Mouse (Mus musculus) neural tube, embryonic 14.5 days (tissue): ENCODE measurements at regions not wholly inside any gene's neighbourhood (a gene's known extent, or its start where the extent isn't known, plus 50 kb on each side); places are given as distances from the start of the nearest gene placed in this dataset.

Experiments used
- ATAC-seq: fragments of 200-750 bp; cut with Nextera tagmentation; 2 replicates; pipeline ENCODE4 v1.8.0; 2017; ENCODE audit warnings: low read depth, mild to moderate bottlenecking, moderate TSS enrichment, moderate library complexity
- H3K27ac ChIP-seq: fragments of 300-500 bp; sonication (generic); 2 replicates; pipeline ENCODE4 v1.5.1; 2014; ENCODE audit warnings: low read depth, mild to moderate bottlenecking, control low read depth, low read length, moderate library complexity, mixed read lengths
- H3K27me3 ChIP-seq: fragments of 300-500 bp; sonication (generic); 2 replicates; pipeline ENCODE4 v1.6.1; 2014; ENCODE audit warnings: low read length; ENCODE audit not compliant: control insufficient read depth, insufficient read depth
- H3K36me3 ChIP-seq: fragments of 300-500 bp; sonication (generic); 2 replicates; pipeline ENCODE4 v1.6.1; 2014; ENCODE audit warnings: low read length, mixed read lengths; ENCODE audit not compliant: control insufficient read depth, insufficient read depth
- H3K4me1 ChIP-seq: fragments of 300-500 bp; sonication (generic); 2 replicates; pipeline ENCODE4 v1.6.1; 2014; ENCODE audit warnings: low read length; ENCODE audit not compliant: control insufficient read depth, insufficient read depth
- H3K4me2 ChIP-seq: fragments of 300-500 bp; sonication (generic); 2 replicates; pipeline ENCODE4 v1.6.1; 2014; ENCODE audit warnings: mild to moderate bottlenecking, low read depth, low read length, control low read depth
- H3K4me3 ChIP-seq: fragments of 300-500 bp; sonication (generic); 2 replicates; pipeline ENCODE4 v1.5.1; 2014; ENCODE audit warnings: low read depth, low read length, control low read depth, mixed read lengths
- H3K9ac ChIP-seq: fragments of 300-500 bp; sonication (generic); replicated peaks from 2 replicates; pipeline ENCODE4 v1.6.1; 2014; ENCODE audit warnings: low read depth, mild to moderate bottlenecking, control low read depth, low read length, mixed read lengths
- H3K9me3 ChIP-seq: fragments of 300-500 bp; sonication (generic); 2 replicates; pipeline ENCODE4 v1.6.1; 2016; ENCODE audit warnings: low read length; ENCODE audit not compliant: control insufficient read depth
- WGBS: fragments of 180-500 bp; shearing (Covaris S2); extraction: QIAGEN DNeasy Blood & Tissue Kit; methylation state at CpG from one replicate; pipeline ENCODE4 v1.1.7; 2014; 5-methylcytosine and 5-hydroxymethylcytosine counted together

GRCm38 (mm10) chr5:69877100-69877499 is 285.0 kb upstream of the Gnpda2 start:
- no peaks in the 10 kb centered on the region for H3K4me1 ChIP-seq
- no peaks in the 10 kb centered on the region for H3K9me3 ChIP-seq
- no peak overlapping the region for H3K4me2 ChIP-seq
- no peak overlapping the region for H3K9ac ChIP-seq
- ATAC-seq = peak; percentile 44; the same call in 1 of the 2 replicates
- no peaks in the 10 kb centered on the region for H3K27me3 ChIP-seq
- WGBS = 53% methylated on average over 4 of the region's 4 CpGs
- H3K36me3 ChIP-seq = no peaks in the 10 kb centered on the region
- no peak overlapping the region for H3K4me3 ChIP-seq
- no peak overlapping the region for H3K27ac ChIP-seq

GRCm38 (mm10) chr5:69863027-69863426 is 270.9 kb upstream of the Gnpda2 start:
- no peak overlapping the region for H3K4me3 ChIP-seq
- WGBS = 79% methylated on average over 3 of the region's 3 CpGs
- H3K9ac ChIP-seq = no peak overlapping the region
- no peaks in the 10 kb centered on the region for H3K36me3 ChIP-seq
- H3K9me3 ChIP-seq = no peaks in the 10 kb centered on the region
- no peak for ATAC-seq
- no peaks in the 10 kb centered on the region for H3K27me3 ChIP-seq
- no peaks in the 10 kb centered on the region for H3K4me1 ChIP-seq
- no peak overlapping the region for H3K27ac ChIP-seq
- H3K4me2 ChIP-seq = no peak overlapping the region

- H3K4me2 ChIP-seq = no peak overlapping the region
- no peaks in the 10 kb centered on the region for H3K27me3 ChIP-seq
- no peaks in the 10 kb centered on the region for H3K9me3 ChIP-seq
- H3K9ac ChIP-seq = no peak overlapping the region
- H3K27ac ChIP-seq = no peak overlapping the region
- H3K4me1 ChIP-seq = no peaks in the 10 kb centered on the region
- no peak for ATAC-seq
- 65% methylated on average over 1 of the region's 1 CpGs for WGBS
- H3K4me3 ChIP-seq = no peak overlapping the region
- H3K36me3 ChIP-seq = no peaks in the 10 kb centered on the region
These were observed 252.7 kb upstream of the Gnpda2 start for GRCm38 (mm10) chr5:69844809-69845208.

GRCm38 (mm10) chr5:69837947-69838710 is 246.0 kb upstream of the Gnpda2 start:
- no peak overlapping the region for H3K9ac ChIP-seq
- no peak overlapping the region for H3K27ac ChIP-seq
- H3K27me3 ChIP-seq = no peaks in the 10 kb centered on the region
- ATAC-seq = no peak
- H3K4me2 ChIP-seq = no peak overlapping the region
- no peaks in the 10 kb centered on the region for H3K4me1 ChIP-seq
- H3K9me3 ChIP-seq = no peaks in the 10 kb centered on the region
- no peak overlapping the region for H3K4me3 ChIP-seq
- 66% methylated on average over 7 of the region's 7 CpGs for WGBS
- H3K36me3 ChIP-seq = no peaks in the 10 kb centered on the region

GRCm38 (mm10) chr5:69836356-69836755 is 244.2 kb upstream of the Gnpda2 start:
- Histone ChIP-seq H3K4me3 (no peak overlapping the region), H3K4me1 (no peaks in the 10 kb centered on the region), H3K4me2 (no peak overlapping the region), H3K27me3 (no peaks in the 10 kb centered on the region), H3K27ac (no peak overlapping the region), H3K9me3 (no peaks in the 10 kb centered on the region), H3K36me3 (no peaks in the 10 kb centered on the region), H3K9ac (no peak overlapping the region)
- ATAC-seq = no peak
- WGBS = 78% methylated on average over 8 of the region's 8 CpGs

GRCm38 (mm10) chr5:69835162-69835561 is 243.0 kb upstream of the Gnpda2 start:
- Histone ChIP-seq H3K4me3 (no peak overlapping the region), H3K4me2 (no peak overlapping the region), H3K4me1 (no peaks in the 10 kb centered on the region), H3K9ac (no peak overlapping the region), H3K9me3 (no peaks in the 10 kb centered on the region), H3K27ac (no peak overlapping the region), H3K36me3 (no peaks in the 10 kb centered on the region), H3K27me3 (no peaks in the 10 kb centered on the region)
- WGBS = 76% methylated on average over 8 of the region's 8 CpGs
- ATAC-seq = no peak

- Histone ChIP-seq H3K4me1 (0 out of 2 replicates have a peak, but pooled peaks cover 2% of the 10 kb centered on the region), H3K4me3 (no peak overlapping the region), H3K27ac (no peak overlapping the region), H3K9me3 (no peaks in the 10 kb centered on the region), H3K27me3 (no peaks in the 10 kb centered on the region), H3K9ac (no peak overlapping the region), H3K4me2 (no peak overlapping the region), H3K36me3 (no peaks in the 10 kb centered on the region)
- no peak for ATAC-seq
- WGBS = 52% methylated on average over 4 of the region's 4 CpGs
These were observed 225.6 kb upstream of the Gnpda2 start for GRCm38 (mm10) chr5:69817778-69818177.

- peak; percentile 46; the same call in 1 of the 2 replicates for ATAC-seq
- H3K4me2 ChIP-seq = no peak overlapping the region
These were observed 224.9 kb upstream of the Gnpda2 start for GRCm38 (mm10) chr5:69817035-69817434.

GRCm38 (mm10) chr5:69815356-69815755 is 223.2 kb upstream of the Gnpda2 start:
- H3K9me3 ChIP-seq = no peaks in the 10 kb centered on the region
- H3K4me3 ChIP-seq = no peak overlapping the region
- 0 out of 2 replicates have a peak, but pooled peaks cover 2% of the 10 kb centered on the region for H3K4me1 ChIP-seq
- H3K27ac ChIP-seq = no peak overlapping the region
- 21% methylated on average over 1 of the region's 1 CpGs for WGBS
- H3K9ac ChIP-seq = no peak overlapping the region
- H3K27me3 ChIP-seq = no peaks in the 10 kb centered on the region
- H3K36me3 ChIP-seq = no peaks in the 10 kb centered on the region
- no peak for ATAC-seq
- H3K4me2 ChIP-seq = no peak overlapping the region

More at GRCm38 (mm10) chr5:69817035-69817434, 224.9 kb upstream of the Gnpda2 start:
- H3K27me3 ChIP-seq = no peaks in the 10 kb centered on the region
- no peaks in the 10 kb centered on the region for H3K9me3 ChIP-seq
- no peak overlapping the region for H3K4me3 ChIP-seq
- H3K4me1 ChIP-seq = 0 out of 2 replicates have a peak, but pooled peaks cover 2% of the 10 kb centered on the region
- no peaks in the 10 kb centered on the region for H3K36me3 ChIP-seq
- 59% methylated on average over 5 of the region's 5 CpGs for WGBS
- H3K27ac ChIP-seq = no peak overlapping the region
- no peak overlapping the region for H3K9ac ChIP-seq
